Mouse (Mus musculus) ES-Bruce4 (cell line): ENCODE measurements around the gene Cdc42ep1.

Source experiments
- CTCF ChIP-seq: IDR thresholded peaks from one replicate; pipeline ENCODE4 v1.8.1; 2011; ENCODE audit warnings: low read depth, low read length
- EP300 ChIP-seq: IDR thresholded peaks from 2 replicates; pipeline ENCODE4 v1.6.1; 2011; ENCODE audit warnings: low read depth, low read length; ENCODE audit not compliant: insufficient read depth
- POLR2A ChIP-seq: IDR thresholded peaks from one replicate; pipeline ENCODE4 v1.8.1; 2011; ENCODE audit warnings: low read length; ENCODE audit not compliant: insufficient read depth

- TF ChIP-seq POLR2A (no peak), CTCF (no peak), EP300 (no peak)
Observed at GRCm38 (mm10) chr15:78898507-78899001, 56.1 kb downstream of the Cdc42ep1 start.
